Mouse (Mus musculus) thymus, postnatal 36 days (tissue): ENCODE data around the gene Sec1.

Source experiments
- DNase-seq, 2 experiments: peaks; one replicate each; pipeline ENCODE4 v3.0.0; 2022; ENCODE audit warnings: mixed read lengths in 2 of 2

The Sec1 gene

GRCm38 (mm10) chr7:45638623-45639401, 55.4 kb downstream of the Sec1 start:
- DNase-seq = no peak

DNA sequence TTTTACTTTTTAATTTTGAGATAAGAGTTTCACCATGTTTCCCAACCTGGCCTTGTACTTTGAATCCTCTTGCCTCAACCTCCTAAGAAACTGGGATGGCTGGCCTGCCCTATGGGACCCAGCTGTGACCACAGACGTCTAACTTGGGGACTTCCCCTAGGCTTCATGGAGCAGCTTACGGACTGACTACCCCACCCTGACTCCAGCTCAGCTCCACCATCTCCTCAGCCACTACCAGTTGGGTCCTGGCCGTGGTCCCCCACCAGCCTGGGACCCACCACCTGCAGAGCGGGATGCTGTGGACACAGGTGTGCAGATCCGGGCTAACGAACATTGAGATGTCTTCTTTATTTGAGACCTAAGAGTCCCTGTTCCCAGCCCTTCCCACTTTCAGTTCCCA, 56.5 kb downstream of the Sec1 start:
- no peak for DNase-seq

- no peak for DNase-seq
Measured at GRCm38 (mm10) chr7:45635711-45636688, 58.2 kb downstream of the Sec1 start.

GRCm38 (mm10) chr7:45634946-45635681, 59.1 kb downstream of the Sec1 start:
- no peak for DNase-seq

DNA sequence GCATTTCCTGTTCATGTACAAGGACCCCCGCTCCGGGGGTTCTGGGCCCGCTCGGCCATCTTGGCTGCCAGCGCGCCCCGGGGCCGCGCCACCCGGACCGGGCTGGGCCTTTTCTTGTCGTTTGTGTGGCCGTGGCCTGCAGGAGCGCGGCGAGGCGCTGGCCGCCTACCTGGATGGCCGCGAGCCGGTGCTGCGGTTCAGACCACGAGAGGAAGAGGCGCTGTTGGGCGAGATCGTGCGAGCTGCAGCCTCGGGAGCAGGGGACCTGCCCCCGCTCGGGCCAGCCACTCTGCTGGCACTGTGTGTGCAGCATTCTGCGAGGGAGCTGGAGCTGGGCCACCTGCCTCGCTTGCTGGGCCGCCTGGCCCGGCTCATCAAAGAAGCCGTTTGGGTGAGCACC, 61.7 kb downstream of the Sec1 start:
- no peak for DNase-seq

DNA sequence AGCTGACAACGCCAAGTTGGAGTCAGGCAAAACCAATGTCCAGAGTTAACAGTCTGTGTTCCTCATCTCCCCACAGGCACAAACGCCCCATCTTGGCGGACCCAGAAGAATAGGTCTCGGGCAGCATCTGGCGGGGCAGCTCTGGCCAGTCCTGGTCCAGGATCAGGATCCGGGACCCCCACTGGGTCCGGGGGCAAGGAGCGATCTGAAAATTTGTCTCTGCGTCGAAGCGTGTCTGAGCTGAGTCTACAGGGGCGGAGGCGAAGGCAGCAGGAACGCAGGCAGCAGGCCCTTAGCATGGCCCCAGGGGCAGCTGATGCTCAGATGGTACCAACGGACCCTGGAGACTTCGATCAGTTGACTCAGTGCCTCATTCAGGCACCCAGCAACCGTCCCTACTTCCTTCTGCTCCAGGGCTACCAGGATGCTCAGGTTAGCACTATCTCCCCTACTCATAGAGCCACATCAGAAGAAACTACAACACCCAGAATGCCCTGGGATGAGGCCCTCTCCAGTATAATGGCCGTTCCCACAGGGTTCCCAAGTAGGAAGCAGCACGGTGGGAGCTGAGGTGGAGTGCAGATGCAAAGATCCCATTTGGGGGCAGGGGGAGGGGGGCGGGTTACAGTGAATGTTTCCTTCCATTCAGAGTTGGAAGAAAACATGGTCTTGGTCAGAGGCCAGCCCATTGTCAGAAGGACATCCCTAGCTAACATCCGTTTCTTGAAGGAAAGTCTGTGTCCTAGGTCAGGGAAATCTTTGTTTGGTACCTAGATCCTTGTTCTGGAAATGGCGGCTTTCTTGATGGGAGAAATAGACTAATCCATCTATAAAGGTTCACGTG, 63.9 kb downstream of the Sec1 start:
- DNase-seq = no peak

DNA sequence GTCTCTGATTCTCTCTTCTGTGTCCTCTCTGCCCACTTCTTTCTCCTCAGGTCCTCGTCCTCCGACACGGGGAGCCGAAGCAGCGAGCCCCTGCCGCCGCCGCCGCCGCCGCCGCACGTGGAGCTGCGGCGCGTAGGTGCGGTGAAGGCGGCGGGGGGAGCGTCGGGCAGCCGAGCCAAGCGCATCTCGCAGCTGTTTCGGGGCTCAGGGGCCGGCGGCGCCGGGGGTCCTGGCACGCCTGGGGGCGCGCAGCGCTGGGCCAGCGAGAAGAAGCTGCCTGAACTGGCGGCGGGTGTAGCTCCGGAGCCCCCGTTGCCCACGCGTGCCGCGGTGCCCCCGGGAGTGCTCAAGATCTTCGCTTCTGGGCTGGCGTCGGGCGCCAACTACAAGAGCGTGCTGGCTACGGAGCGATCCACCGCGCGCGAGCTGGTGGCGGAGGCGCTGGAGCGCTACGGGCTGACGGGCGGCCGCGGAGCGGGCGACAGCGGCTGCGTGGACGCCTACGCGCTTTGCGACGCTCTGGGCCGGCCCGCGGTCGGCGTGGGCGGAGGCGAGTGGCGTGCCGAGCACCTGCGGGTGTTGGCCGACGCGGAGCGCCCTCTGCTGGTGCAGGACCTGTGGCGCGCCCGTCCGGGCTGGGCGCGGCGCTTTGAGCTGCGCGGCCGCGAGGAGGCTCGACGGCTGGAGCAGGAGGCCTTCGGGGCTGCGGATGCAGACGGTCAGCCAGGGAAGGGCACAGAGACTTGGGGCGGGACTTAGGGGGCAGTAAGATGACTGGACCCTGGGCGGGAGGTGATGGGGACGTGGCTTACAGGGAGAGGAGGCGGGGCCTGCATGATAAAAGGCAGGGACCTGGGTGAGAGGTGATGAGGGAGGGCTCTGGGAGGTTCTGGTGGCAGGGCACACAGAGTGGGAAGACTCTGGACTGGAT, 65.6 kb downstream of the Sec1 start:
- DNase-seq = peak; percentile 85 to 87
